Mouse (Mus musculus): ENCODE results near the gene Rapgef1.
"Not testable (repeated sequence)": the region's sequence is repeated elsewhere in the genome, so short reads cannot be mapped to it uniquely, and the experiment has no call there.

The Rapgef1 gene

DNA sequence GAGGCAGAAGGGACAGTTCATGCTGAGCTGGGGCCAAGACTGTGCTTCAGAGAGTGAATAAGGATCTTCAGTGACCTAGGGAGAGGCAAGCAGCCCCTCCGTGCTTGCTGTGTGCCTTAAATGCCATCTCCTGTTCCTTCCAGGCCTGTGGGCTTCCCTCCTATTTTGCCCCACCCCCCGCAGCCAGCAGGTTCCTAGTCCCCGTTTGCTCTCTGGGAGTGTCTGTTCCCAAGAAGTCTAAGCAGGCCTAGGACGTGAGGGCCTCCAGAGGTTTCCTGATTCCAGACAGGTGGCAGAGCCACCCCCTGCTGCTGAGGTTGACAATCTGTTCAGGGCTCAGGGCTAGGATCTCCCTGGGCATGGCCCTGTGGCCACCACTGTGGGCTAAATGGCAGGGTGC is 119.3 kb downstream of the Rapgef1 start:
- in situ Hi-C loops (cut with MboI, MseI) = no loop called here

DNA sequence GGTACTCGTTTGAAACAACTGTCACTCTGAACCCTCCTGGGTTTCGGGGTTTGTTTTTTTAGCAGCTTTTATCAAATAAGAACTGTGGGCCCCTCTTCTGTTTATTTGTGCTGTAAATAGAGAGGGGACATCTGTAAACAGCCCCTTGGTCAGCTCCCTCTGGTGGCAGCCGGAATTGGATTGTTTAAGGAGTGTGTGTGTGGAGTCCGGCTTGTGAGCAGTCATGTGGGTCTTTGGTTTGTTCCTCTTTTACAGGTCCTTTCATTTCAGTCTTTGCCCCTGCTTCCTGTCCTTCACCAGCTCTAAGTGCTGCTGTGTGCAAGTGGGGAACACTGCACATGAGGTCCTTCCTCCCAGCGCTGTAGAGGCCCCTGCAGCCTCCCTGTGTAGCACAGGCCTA is 119.8 kb downstream of the Rapgef1 start:
- in situ Hi-C loops (cut with MboI, MseI) = no loop called here

DNA sequence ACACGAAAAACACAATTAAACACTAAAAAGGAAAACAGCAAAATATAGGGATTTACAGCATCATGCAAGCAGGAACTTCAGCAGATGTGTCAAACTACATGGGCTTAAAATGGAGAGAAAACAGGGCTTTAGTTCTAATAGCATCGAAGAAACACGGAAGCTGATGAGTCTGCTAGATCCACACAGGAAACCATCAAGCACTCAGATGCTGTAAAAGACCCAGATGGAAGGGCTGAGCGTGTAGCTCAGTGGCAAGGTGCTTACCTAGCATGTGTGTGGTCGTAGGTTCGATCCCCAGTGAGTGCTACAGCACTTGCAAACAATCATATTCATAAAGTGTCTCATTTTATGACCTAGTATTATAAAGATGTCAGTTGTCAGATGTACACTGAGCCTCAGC is 121.7 kb downstream of the Rapgef1 start:
- in situ Hi-C loops (cut with MboI, MseI) = no loop called here

DNA sequence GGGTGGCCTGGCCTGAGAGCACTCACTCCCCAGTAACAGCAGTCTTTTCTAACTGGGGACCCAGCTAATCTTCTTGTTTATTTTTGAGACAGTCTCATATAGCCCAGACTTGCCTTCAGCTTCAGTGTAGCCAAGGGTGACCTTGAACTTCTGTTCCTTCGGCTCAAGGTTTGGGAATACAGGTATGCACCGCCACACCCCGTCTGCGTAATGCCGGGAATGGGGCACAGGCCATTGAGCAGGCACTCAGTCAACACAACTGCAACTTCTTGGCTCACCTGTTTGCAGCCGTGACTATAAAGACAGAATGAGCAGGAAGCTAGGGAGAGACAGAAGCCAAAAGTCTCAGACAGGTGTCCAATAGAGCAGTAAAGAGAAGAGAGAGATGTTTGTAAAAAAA is 124.7 kb downstream of the Rapgef1 start:
- in situ Hi-C loops (cut with MboI, MseI) = no loop called here

DNA sequence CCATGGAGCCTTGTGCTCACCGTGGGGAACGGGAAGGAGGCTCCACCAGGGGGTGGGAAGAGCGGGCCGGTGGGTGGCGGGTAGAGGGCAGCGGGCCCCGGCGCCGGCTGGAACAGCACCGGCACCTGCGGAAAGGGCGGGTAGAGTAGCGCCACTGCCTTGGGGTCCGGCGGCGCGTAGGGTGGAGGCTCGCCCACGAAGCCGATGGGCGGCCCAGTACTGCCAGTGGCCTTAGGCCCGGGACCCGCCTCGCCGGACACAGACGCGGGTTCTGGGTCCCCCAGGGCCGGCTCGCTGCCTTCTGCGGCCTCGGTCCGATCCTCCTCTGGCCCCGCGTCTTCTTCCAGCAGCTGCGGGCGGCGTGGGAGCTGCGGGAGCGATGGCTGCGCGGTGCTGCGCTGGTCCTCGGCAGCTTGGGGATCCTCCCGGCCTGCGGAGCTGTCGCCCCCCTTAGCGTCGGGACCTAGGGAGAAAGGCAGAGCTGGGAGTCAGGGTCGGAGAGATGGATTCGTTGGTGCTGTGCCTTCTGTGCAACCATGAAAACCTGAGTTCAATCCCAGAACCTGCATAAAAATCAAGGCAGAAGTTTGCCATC is 127.8 kb downstream of the Rapgef1 start:
- in situ Hi-C loops (cut with MboI, MseI) = no loop called here

DNA sequence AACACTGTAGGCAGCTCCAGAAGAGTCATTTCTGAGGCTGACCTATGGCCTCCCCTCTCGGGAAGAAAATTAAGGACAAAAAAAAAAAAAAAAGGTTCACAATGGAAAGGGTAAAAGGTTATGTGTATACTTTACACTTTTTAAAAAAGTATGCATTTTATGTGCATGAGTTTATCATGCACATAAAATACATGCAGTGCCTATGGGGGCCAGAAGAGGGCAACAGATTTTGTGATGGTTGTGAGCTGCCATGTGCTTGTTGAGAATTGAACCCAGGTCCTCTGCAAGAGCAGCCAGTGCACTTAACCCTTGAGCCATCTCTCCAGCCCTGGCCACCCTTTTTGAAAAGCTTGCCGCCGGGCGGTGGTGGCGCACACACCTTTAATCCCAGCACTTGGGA is 128.3 kb downstream of the Rapgef1 start:
- in situ Hi-C loops (cut with MboI, MseI) = no loop called here

DNA sequence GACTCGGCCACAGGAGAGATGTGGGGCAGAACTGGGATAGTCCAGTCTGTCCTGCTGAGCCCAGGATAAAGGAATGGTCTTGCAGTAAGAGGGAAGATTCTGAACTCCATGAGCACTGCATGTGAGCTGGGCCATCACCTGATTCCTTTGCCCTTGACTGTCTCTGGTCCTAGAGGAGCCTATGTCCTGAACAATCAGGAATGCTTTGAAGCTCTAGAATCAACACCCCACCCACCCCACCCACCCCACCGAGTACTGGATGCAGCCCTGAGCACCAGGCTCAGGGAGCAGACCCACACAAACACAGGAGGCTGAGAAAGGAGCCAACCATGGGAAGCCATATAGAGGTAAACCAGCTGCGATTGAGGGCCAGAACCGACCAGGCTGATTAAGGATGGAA is 129.0 kb downstream of the Rapgef1 start:
- in situ Hi-C loops (cut with MboI, MseI) = no loop called here

DNA sequence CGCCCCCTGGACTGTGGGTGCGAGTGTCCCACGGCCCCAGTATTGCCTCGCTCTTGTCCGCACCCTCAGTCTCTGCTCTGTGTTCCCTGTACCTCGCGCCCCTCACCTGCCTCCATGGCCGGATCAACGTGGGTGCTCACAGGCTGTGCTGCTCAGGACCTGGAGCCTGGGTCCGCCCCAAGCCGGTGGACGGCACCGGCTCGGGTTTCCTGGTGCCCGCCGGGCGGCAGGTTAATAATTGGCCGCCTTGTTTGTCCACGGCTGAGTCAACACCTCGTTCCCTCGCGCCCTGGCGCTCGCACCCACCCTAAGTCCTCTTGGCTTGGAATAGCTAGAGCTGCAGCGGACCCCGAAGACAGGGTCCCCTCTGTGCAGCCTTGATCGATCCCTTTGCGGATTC is 132.0 kb downstream of the Rapgef1 start, which contains the start of gene Gm13420:
Gene Gm13420, minus strand, starts transcription at position 189 of the 400 bp plus-strand sequence.
- in situ Hi-C loops (cut with MboI, MseI) = no loop called here

DNA sequence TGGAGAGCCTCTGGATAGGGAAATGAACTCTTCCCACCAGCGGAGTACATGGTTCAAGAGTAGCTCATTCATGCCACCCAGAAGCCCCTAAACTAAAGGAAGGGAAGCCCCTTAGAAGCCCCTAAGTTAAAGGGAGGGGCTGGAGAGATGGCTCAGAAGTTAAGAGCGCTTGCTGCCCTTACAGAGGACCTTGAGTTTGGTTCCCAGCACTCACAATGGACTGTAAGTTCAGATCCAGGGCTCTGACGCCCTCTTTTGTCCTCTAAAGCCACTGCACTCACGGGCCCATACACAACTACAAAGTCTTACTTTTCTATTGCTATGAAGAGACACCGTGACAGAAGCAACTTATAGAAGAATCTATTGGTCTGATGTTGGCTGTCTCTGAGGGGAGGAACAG is 132.9 kb downstream of the Rapgef1 start:
- in situ Hi-C loops (cut with MboI, MseI) = no loop called here

DNA sequence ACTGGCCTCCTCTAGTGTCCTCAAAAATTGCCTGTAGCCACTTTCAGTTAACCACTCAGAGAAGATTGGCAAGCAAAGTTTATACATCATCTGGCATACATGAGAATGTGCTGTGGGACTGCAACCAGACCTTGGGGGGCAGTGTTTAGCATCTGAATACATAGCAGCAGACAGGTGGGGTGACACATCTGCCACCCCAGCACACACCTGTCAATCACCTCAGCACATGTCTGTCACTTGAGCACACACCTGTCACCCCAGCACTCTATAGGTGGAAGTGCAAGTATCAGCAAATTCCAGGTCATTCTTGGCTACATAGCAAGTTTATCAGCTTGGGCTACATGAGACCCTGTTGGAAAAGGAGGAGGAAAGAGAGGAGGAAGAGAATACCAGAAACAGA is 136.2 kb downstream of the Rapgef1 start:
- in situ Hi-C loops (cut with MboI, MseI) = no loop called here

DNA sequence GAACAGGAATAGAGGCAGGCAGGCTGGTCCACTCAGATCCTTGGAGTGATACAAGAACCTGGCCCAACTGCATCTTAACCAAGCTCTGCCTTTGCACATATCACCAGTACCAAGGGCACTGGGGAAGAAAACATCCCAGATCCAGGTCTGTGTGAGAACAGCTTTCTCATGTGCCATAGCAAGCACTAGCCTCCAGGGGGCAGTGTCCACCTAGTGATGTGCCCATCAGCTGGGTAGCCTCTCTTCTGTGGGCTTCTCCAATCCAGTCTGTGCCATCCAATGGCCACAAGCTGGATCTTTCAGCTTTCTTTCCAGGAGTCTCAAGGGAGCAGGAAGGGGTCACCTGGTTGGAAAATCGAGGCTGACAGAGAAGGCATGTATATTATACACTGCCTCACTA is 145.3 kb downstream of the Rapgef1 start:
- in situ Hi-C loops (cut with MboI, MseI) = loop anchor here (5.0 kb wide), 1 partner anchor 92 kb away; no protein-coding TSS in a partner anchor

DNA sequence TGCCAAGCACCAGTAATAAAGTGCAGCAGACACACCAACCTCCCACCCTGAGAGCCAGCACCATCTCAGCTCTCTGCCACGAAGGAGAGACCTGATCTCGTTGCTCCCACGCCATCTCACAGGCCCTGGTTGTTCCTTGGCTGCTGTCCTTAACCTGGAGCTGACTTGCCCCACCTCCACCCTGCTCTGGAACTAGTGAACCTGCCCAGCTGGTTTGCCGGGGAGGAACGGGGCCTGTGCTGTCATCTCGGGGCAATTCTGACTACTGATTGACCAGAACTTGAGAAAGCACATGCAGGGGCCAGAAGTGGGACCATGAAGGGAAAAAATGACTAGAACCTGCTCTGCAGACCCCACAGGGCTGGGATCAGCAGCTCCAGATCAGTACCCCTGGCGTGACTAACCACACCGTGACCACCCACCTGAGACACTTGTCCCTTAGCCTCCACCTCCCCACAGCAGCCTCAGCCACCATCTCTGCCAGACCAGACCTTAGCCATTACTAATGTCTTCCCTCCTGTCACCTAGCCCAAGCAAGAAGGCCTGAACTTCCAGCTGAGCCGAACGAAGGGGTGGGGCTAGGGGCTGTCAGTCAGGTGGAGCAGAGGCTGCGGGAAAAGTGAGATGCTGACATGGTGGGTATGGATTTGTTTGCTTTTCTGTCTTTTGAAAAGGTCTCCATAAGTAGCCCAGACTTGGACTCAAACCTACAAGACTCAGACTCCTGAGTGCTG is 148.6 kb downstream of the Rapgef1 start:
- in situ Hi-C loops (cut with MboI, MseI) = loop anchor here (5.0 kb wide), 1 partner anchor 89 kb away; no protein-coding TSS in a partner anchor

DNA sequence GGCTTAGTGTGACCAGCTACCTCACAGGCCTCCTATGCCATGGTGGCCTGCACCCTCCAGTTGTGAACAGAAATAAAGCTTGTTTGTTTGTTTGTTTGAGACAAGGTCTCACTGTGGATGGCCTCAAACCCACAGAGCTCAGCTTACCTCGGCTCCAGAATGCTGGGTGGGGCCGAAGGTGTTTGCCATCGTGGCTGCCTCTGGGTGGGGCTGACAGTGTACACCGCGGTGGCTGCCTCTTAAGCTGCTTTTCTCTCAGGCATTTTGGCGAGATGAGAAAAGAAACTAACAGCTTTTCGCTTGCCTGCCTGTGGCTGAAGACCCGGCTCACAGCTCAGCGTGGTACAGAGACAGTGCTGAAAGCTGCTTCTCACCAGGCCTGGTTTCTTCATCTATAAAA is 149.4 kb downstream of the Rapgef1 start:
- in situ Hi-C loops (cut with MboI, MseI) = loop anchor here (5.0 kb wide), 1 partner anchor 88 kb away; no protein-coding TSS in a partner anchor

DNA sequence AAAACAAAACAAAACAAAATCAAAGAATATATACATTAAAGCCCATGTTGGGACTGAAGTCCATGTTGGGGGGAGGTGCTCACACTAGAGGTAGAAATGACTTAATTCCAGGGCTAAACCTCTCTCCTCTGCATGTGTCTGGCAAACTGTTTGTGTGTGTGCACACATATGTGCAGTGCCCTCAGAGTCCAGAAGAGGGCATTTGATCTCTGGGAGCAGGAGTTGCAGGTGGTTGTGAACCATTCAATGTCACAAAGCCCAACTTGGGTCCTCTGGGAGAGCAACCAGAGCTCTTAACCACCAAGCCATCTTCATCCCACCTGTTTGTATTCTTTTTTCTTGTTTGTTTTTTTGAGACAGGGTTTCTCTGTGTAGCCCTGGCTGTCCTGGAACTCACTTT is 150.6 kb downstream of the Rapgef1 start:
- in situ Hi-C loops (cut with MboI, MseI) = no loop called here

DNA sequence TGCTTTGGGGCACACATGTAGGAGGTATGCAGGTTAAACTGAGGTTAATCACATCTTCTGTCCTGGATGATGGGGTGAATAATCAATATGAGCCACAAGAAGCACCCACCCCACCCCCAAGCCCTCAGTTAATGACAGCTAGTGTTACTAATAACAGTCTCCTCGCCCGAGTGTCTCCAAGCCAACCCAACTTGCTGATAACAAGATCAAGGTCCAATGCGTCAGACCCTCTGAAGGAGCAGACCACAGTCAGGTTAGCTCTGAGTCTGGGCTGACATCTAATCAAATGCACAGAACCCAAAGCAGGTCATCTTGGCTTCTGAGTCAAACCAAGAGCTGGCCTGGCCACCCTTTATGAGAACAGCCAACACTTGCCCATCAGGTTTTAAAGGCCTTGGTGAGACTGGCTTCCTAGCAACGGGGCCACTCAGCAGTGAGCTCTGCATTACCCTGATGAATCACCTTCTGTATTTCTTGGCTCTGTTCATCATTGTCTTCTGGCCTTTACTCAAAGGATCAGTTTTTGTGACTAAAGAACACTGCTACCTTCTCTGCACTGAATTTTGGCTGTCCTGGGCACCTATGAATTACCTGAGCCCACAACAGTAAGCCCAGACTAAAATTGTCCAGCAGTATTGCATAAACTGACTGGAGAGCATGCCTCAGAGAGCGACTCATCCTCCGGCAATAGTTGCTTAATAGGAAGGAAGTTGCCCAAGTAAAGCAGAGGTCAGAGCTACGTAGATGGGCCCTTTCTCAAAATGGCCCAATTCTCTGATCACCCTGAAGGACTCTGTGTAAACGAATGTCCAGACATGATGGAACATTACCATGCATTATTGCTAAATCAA is 152.3 kb downstream of the Rapgef1 start:
- in situ Hi-C loops (cut with MboI, MseI) = no loop called here

DNA sequence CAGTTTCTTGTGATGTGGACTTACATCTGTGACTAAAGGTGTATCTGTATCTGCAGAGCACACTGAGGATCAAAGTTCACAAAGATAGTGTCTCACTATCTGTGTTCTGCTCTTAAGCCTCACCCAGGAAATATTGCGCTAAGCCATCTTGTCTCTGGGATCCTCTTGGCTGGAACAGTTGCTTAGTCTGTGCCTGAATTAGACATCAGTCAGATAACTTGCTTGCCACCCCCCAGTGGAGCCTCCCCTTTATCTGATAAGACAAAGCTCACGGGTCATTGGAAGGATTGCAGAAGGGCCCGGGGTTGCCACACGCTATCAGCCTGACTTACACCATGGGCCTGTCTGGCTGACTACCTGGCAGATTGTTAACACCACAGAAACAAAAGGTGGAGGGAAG is 153.8 kb downstream of the Rapgef1 start:
- in situ Hi-C loops (cut with MboI, MseI) = no loop called here

DNA sequence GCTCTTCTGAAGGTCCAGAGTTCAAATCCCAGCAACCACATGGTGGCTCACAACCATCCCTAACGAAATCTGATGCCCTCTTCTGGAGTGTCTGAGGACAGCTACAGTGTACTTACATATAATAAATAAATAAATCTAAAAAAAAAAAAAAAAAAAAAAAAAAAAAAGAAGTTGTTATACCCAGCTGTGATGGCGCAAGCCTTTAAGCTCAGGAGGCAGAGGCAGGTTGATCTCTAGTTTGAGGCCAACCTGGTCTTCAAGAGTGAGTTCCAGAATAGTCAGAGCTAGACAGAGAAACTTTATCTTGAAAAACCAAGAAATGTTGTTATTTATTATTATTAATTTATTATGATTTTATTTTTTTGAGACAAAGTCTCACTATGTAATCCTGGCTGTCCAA is 161.7 kb downstream of the Rapgef1 start:
- in situ Hi-C loops (cut with MboI, MseI) = not testable (repeated sequence)

DNA sequence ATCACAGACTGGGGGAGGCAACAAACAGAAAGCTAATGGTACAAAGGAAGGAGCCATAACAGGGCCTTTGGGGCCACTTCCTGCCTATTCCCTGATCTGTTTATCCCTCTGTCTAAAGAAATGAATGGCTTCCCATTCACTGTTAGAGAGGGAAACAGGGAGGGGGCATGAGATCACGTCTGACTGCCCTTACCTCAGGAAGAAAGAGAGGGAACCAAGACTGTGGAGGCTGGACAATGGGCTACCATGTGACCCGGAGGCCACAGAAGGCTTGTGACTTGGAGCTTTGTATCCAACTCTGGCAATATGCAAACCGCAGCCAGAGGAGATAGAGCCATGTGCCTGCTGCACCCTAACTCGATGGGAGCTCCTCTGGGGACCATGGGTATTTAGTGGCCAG is 164.8 kb downstream of the Rapgef1 start:
- in situ Hi-C loops (cut with MboI, MseI) = no loop called here

DNA sequence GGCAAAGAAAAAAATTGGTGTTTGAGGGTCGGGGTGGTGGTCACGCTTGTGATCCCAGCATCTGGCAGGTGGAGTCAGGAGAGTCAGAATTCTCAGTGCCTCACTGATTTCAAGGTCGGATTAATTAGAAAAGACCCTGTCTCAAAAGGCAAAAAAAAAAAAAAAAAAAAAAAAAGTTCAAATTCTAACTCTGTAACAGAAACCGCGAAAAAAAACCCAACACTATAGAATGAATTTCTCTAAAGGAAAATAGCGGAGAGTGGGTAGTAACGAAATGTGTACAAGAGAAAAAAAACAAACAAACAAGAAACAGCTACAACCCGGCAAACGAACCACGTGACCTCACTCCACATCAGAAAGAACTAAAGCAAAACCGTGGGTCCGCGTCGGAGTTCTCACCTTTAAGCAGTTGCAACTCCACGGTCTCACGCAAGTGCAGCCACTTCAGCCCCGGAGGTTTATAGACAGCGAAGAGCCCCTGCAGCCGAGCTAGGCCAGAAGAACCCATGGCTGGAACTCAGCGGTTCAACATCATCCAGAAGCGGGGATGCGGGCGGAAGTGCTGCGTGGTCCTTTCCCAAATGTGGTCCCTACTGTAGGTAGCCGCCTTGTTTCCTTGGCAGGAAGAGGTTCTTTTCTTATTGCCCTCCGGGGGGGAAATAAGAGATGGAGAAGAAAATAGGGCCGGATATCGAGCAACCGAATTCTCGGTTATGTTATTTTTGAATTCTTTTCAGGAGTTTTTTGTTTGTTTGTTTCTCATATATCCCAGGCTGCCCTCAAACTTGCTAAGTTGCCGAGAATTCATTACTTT is 167.8 kb downstream of the Rapgef1 start, which contains the start of gene Coq4:
Gene Coq4, plus strand, starts transcription at position 390 of the 814 bp plus-strand sequence.
- in situ Hi-C loops (cut with MboI, MseI) = no loop called here

DNA sequence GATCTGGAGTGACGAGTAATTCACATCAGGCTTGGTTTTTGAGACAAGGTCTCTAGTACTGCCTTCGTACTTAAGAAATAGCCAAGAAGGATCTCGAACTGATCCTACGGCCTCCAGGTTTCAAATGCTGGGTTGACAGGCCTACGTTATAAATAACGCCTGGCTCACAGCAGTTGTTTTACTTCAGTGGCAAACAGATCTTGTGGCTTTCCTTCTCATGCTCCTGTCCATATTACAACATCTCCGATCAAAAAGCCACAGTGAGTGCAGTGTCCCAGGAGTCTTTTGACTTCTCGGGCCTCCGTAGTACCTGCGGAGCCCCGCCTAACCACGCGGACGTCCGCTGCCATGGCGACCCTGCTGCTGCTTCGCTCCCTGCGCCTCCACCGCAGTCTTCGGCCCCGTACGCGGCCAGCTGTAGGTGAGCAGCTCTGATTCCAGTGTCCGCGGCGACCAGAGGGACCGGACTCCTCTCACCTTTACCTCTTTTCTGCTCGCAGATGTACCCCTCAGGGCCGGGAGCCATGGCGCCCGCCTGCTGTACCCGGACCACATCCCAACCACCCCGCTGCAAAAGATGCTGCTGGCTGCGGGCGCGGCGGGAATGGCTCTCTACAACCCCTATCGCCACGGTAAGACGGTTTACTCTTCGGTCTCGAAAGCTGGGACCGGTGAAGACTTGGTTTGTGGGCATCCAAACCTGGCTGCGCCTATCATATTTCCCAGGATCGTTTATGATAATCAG is 168.6 kb downstream of the Rapgef1 start, which contains the start of gene Trub2:
Gene Trub2, minus strand, starts transcription at position 566 of the 745 bp plus-strand sequence.
- in situ Hi-C loops (cut with MboI, MseI) = no loop called here

Data from regulatory T cell (primary cell).